Mouse (Mus musculus): Measurements from ENCODE around the gene Ece1.

Ece1 gene

DNA sequence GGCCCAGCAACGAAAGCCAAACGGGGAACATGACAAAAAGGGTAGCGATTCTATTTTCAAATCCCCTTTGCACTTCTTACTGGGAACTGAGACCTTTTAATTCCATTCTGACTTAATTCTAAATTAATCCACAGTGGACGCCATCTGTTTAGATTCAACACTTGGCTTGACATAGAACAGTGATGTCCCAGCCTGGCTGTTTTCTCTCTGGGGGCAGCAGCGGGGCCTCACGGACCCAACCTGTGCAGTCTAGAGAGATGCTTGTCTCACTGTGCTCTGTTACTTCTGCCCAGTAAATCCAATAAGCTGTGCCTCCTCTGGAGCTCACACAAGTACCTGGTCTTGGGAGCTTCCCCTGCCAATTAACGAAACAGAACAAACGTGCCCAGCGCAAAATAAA lies 56.5 kb downstream of the Ece1 start:
- DNase-seq (ENCODE audit: low spot score): no peak

DNA sequence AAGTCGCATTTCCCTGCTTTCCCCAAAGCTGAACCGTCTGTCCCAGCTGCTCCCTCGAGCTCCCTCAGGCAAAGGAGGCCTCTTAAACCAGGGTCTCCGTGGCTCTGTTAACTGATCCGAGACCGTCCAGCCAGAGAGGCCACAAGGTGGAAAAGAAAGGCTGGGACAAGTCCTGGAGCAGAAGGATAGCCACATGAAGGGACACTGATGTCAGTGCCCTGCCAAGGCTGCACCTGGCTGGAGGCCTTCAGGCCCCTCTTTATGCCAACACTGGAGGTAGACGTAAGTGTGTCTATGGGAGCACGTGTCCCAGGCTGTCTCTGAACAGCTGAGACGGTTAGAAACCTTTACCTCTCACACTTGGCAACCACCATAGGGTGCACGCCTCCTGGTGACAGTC lies 57.1 kb downstream of the Ece1 start:
- DNase-seq (ENCODE audit: low spot score): no peak

DNA sequence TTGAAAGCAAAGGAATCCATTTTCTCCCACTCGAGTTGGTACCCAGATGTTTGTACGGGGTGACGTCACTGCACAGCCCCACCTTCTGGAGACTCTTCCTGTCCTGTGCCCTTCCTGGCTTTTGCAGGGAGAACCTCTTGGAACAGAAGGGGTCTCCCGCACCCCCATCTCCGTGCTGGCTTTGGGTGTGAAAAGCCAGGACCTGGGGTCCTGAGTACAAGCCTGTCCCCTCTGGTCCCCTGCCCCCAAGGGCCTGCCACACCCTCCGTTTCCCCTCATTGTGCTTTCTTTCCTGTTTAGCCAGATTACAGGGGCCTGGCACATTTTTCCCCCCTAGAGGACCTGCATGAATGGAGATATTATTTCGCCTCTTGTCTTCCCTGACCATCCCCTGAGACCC lies 58.0 kb downstream of the Ece1 start:
- no peak for DNase-seq (ENCODE audit: low spot score)

DNA sequence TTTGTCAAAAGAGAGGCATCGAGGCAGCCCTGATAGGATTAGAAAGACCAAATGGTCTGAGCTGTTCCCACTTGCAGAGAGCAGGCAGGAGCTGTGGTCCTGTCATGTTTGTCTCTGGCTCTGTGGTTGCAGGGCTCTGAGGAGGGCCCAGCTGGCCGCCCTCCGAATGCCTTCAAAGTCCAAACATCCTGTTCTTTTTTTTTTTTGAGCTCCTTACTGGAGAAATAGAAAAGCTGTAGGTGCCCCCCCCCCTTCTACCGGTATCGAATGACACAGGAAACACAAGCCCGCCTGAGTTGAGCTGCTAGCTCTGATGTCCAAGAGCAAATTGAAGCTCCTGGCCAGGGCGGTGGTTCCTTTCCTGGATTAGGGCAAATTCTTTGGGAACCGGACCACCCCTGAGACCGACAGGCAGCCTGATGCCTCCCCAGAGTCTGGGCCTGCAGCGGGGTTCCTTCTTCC lies 58.5 kb downstream of the Ece1 start:
- no peak for DNase-seq (ENCODE audit: low spot score)

DNA sequence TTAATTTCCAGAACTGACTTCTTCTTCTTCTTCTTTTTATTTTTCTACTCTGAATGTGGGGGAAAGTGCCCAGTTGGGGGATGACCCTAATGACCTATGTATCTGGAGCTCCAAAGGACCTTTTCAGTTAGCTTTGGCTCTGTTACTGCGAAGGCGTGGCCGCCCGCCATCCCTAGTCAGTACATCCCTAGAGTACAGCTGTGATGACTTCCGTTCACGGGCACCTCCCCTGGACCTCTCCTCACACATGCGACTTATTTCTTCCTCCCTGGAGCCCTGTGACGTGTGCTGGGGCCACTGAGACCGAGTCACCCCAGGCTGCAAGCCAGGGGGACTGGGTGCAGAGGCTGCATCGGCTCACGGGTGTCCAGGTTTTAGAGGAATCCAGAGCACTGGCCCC lies 59.5 kb downstream of the Ece1 start:
- no peak for DNase-seq (ENCODE audit: low spot score)

DNA sequence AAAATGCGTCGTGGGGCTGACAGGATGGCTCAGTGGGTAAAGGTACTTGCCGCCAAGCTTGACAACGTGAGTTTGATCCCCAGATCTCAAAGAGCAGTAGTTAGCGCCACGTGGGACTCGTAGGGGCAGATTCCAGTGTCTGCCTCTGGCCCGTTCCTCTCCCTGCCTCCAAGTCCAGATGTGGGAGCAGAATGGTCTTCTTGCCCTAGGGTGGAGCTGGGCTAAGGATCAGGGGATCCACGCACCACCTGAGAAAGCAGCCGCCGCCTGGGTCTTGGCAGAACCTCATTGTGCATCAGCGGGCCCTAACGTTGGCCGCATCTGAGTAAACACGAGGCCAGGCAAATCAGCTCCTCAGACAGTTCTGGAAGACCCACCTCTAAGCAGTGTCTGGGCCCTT lies 61.0 kb downstream of the Ece1 start:
- no peak for DNase-seq (ENCODE audit: low spot score)

DNA sequence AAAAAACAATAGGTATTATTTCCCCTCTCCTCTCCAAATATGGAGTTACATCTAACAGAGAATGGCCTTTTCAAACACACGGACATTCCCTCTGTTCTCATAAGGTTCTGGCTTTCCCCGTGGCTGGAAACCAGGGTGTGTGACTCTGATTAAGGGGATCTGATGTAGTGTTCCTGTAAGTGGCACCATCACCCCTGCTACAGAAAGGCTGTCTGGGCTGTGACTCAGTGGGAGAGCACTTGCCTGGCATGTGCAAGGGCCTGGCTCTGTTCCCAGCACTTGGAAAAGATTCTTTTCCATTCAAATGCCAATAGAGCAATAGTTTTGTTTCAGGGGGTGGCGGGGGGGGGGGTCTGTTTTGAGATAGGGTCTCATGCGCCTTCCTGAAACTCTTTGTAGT lies 63.1 kb downstream of the Ece1 start:
- DNase-seq (ENCODE audit: low spot score): no peak

DNA sequence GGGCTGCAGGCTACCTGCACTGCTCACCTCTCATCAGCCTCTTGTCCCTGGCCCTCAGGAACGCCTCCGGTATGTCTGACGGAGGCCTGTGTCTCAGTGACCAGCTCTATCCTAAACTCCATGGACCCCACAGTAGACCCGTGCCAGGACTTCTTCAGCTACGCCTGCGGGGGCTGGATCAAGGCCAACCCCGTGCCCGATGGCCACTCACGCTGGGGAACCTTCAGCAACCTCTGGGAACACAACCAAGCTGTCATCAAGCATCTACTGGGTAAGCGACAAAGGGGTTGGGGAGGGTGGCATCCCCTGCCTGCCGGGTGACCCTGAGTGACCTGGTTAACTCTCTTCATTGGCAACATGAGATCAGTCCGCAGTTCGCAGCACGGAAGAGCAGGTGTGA lies 64.1 kb downstream of the Ece1 start:
- no peak for DNase-seq (ENCODE audit: low spot score)

DNA sequence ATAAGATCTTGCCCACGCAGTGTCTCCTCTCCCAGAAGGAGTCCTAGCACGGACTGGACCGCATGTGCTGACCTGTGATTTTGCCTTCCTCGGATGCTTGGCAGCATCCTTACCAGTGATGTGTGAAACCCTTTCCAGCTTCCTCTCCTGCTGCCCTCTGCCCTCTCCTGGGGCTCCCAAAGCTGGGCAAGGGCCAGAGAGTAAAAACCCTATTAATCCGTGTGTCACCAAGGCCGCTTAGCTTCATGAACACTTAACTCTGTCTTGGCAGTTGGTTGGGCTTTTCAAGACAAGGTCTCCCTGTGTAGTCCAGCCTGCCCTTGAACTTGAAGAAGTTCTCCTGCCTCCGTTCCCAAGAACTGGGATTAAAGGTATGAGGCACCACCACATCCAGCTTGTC lies 65.1 kb downstream of the Ece1 start:
- no peak for DNase-seq (ENCODE audit: low spot score)

DNA sequence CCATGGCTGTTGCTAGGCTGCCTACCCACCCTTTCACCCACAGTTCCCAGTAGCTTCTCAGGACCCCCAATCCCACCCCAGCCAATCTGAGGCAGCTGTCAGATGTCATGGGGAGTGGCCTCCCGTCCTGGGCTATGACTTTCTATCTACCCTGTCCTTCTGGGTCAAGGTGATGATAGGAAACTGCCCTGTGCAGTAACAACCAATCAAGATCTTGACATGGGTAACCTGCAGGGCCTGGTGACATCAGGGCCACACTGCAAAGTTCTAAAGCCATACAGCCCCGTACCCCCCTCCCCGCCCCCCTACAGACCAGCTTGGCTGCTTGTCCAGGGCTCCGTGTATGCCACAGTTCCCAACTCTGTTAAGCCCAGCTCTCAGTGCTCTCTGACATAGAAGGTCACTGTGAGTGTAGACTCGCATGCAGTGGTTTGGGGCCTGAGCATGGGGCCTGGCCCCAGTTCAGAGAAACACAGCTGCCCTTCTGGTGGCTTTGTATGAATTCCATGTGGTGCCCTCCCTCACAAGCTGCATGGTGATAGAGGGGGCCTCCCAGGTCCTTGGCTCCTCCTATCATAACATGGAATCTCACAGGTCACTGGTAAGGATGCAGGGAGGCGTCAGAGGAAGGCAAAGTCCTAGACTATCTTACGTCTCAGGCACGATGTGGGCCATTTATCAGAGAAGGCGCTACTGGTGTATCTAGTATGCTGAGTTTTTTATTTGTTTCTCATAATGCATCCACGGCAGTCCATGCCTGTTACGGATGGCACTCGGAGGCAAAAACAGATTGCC lies 65.9 kb downstream of the Ece1 start:
- no peak for DNase-seq (ENCODE audit: low spot score)

DNA sequence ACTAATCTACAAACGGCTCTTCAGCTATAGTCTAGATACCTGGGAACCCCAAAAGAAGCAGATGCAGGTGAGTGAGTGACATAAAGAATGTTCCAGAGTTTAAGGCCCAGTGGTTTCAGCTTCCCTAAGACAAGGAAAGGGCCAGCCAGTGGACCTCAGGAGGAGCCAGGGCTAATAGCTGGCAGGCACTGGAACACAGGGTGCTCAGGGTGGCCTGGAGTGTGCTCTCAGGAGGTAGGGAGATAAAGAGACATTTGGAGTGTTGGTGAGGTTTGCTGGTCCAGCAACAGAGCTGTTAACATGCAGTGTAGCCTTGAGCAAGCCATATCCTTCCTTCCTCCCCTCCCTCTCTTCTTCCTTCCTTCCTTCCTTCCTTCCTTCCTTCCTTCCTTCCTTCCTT lies 66.8 kb downstream of the Ece1 start:
- no peak for DNase-seq (ENCODE audit: low spot score)

DNA sequence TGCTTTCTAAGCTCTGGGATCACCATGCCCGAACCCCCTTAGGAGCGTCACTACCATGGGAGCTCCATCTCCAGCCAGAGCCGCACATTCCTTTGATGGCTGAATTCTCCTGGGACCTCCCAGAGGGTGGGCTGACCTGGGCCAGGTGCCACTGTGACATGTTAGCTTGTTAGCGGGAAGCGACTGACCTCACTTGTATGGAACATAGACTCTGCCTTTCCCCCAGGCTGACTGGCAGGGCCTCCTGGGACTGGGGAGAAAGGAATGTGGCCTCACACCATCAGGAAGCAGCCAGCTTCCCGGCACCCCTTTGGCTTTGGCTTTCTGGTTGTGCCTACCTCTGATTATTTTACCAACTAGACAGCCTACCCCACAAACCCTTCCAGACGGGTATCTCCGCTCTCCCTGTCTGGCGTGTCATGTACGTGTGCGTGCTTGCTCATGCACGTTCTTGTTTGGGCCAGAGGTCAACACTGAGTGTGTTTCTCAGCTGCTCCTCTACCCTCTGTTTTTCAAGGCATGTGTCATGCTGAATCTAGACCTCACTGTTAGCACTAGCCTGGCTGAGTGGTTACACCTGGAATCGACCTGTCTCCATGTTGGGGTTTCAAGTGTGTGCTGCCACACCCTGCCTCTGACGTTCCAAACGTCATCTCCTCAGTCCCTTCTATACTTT lies 67.4 kb downstream of the Ece1 start:
- no peak for DNase-seq (ENCODE audit: low spot score)

DNA sequence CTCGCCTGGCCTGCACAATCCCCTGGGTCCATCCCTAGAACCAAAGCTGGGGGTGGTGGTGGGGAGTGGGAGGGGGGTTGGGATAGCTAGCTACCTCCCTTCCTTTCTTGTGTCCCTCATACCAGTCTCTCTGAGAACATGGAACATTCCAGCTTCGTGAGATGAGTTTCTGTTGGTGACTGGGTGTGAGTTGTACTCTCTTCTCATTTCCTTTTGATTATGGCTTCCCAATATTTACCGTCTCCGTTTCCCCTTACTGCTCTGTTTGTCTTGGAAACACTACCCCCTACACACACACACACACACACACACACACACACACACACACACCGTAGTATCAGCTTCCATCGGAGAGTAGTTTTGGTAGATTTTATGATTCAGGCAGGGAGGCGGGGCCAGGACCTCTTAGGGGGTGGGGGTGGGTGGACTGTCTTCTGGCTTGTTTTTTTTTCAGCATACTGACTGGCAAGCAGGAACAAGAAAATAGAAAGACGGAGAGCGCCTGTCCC lies 68.5 kb downstream of the Ece1 start:
- DNase-seq (ENCODE audit: low spot score): no peak

DNA sequence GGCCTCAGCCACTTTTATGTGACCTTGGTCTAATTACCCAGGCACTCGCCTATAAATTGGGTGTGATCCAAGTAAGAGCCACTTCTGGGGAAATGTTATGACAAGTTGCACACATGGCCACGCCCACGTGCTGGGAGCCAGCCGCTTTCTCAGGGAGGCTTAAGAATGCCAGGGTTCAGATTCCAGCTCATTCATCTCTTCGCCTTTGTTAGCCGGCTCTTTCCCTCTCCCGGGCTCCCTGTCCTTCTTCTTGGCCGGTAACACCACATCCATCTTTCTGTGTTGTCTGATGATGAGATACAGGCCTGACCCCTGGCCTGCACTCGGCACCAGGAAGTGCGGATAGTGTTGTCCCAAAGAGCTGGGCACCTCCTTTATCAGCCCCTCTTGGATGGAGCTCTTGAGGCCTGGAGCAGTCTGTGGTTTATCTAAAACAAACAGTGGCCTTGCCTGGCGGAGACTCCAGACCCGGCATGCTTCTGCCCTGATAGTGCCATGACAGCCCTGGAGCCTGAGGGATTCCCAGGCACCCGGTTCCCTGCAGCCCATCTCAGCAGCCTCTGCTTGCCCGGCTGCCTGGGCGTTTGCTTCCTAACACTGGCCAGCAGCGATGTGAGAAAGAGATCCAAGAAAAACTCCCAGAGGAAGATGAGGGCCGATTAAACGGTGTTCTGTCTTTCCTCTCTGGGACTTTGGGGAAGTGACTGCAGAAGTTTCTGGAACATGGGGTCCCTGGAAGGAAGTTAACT lies 69.1 kb downstream of the Ece1 start:
- no peak for DNase-seq (ENCODE audit: low spot score)

DNA sequence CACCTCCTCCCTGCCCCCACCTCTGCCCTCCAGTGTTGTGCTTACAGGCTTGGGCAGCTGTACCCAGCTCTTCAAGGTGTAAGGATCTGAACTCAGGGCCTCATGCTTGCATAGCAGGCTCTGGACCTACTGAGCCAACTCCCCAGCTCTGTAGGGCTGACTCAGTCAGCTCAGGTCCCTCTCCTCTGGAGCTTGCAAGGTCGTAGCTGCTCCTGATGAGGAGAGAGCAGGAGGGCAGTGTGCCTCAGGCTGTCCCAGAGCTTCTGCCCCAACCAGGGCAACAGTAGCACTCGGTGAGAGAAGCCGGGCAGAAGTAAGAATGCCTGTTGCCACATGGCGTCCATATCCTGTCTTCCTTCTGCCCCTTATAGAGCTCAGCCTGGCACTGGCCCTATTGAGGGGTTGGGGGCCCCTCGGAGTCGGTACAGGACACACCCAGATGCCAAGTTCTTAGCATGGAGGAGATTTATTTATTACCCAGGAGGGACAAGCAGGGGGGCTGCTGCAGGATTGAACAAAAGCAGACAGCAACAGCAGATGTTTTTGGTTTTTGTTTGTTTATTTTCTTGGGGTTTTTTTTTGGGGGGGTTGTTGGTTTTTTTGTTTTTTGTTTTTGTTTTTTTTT lies 70.6 kb downstream of the Ece1 start:
- DNase-seq (ENCODE audit: low spot score): no peak

DNA sequence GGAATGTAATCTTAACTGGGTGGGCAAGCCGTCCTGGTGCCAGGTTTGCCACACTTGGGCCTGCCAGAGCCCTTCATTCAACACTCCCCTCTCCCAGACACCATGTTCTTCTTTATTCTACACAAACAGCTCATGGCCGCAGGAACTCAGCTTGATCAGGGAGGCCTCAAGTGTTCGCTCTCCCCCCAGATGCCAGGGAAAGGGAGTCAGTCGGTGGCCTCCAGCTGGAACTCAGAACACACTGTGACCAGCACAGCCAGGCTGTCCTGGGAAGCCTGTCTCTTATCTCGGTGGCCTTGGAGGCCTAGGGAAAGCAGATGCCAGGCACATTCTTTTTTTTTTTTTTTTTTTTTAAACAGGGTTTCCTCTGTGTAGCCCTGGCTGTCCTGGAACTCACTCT lies 71.3 kb downstream of the Ece1 start:
- no peak for DNase-seq (ENCODE audit: low spot score)

DNA sequence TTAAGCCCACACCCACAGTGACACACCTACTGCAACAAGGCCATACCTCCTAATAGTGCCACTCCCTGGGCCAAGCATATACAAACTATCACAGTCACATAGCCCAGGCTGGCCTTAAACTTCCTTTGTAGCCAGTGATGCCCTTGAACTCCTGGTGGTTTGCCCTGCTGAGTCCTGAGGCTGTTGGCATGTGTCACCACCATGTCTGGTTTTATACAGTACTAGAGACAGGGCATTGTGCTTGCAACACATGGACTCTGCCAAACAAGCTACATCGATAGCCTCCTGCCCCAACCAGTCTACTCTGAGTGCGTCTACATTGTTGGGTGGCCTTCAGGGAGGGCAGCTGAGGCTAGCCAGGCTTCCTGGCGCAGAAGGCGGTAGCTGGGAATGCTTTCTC lies 74.1 kb downstream of the Ece1 start:
- no peak for DNase-seq (ENCODE audit: low spot score)

DNA sequence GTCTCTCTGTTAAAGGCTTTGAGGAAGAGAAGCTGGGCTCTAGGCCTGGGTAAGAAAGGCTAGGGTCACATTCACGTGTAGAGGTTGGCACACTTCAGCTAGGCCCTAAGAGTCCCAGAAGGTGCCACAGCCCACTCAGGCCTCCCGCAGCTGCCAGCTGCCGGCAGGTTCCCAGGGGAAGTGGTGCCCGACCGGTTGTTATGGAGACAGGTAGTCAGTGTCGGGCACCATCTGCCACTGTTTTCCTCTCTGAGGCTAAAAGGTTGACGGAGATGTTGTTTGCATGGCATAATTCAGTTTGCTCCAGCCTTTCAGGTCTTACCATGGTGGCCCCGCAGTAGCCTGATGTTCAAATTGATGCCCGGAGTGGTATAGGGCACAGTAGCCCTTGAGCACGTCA lies 78.0 kb downstream of the Ece1 start:
- no peak for DNase-seq (ENCODE audit: low spot score)

DNA sequence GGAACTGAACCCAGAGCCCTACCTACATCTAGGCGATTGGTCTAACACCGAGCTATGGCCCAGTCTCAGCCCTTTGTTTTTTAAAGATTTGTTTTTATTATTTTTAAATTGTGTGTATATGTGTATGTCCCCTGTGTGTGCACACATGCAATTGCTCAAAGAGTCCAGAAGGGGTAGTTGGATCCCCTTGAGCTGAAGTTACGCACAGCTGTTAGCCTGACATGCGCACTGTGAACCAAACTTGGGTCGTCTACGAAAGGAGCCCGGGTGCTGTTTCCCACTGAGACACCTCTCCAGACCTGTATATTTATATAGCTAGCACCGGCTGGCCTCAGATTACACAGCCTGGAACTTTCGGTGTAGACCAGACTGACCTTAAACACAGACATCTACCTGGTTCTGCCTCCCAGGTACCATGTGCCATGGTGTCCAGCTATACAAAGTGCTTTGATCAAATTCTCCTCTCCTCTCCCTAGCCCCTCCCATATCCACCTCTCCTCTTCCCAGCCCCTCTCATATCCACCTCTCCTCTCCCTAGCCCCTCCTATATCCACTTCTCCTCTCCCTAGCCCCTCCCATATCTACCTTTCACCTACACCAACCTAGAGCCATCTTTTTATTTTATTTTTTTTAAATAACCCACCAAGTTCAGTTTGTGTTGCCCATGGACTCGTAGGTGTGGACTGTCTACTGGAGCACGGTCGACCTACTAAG lies 79.3 kb downstream of the Ece1 start:
- no peak for DNase-seq (ENCODE audit: low spot score)

DNA sequence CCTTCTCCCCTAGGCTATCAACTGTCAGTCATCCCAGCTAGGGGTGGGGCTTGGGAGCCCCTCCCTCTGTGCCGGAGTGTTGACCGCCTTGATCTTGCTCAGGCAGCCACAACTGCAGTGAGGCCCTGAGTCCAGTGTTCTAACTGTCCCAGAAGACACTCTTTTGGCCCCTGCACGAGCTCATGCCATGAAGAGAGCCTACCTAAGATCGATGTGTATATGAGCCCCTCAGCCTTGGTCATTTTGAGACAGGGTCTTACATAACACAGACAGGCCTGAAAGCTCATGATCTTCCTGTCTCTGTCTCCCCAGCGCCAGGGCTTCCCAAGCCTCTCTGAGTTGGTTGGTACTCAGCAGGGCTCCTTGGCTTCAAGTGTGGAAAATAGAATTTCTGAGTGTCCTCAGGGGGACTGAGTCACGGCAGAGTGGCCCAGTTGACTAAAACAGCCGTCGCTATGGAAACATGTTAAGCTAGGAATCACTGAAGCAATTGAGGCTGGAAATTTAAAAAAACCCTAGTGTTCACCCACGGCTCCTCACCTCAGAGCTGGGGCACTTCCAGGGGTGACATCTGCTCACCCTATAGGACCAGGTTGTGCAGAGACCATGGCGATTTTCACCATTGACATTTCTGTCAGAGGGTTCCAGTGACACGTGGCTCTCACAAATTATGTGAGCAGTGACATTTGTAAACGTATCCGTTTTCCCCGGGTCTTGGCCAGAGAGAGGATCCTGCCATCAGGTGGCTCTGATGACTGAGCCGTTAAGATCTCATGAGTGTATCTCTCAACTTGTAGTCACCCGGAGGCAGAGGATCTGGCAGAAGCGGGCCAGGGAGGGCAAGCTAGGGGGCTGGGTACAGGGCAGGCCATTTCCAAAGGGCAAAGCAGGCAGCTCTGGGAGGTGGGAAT lies 80.1 kb downstream of the Ece1 start:
- DNase-seq (ENCODE audit: low spot score): no peak
